Mouse (Mus musculus) stomach, postnatal 0 days (tissue): ENCODE measurements around the gene Spib. TPM values are rescaled to one million over a fixed set of nuclear protein-coding genes. Genes with fewer than 3 reads are reported as not detected.

ENCODE experiments used
- ATAC-seq: fragments of 200-750 bp; cut with Nextera tagmentation; 2 replicates; pipeline ENCODE4 v1.8.0; 2017; ENCODE audit not compliant: low FRiP score, low TSS enrichment
- DNase-seq: peaks from one replicate; pipeline ENCODE4 v3.0.0-alpha.2; 2016; ENCODE audit warnings: low spot score
- H3K27ac ChIP-seq: fragments of 300-500 bp; sonication (generic); replicated peaks from 2 replicates; pipeline ENCODE4 v1.5.1; 2014; ENCODE audit warnings: mild to moderate bottlenecking, control low read depth
- H3K27me3 ChIP-seq: fragments of 300-500 bp; sonication (generic); 2 replicates; pipeline ENCODE4 v1.6.1; 2014; ENCODE audit warnings: low read length; ENCODE audit not compliant: control insufficient read depth, insufficient read depth
- H3K36me3 ChIP-seq: fragments of 300-500 bp; sonication (generic); 2 replicates; pipeline ENCODE4 v1.6.1; 2014; ENCODE audit warnings: low read length, mixed read lengths; ENCODE audit not compliant: control insufficient read depth, insufficient read depth
- H3K4me1 ChIP-seq: fragments of 300-500 bp; sonication (generic); replicated peaks from 2 replicates; pipeline ENCODE4 v1.6.1; 2014; ENCODE audit warnings: antibody characterized with exemption; ENCODE audit not compliant: control insufficient read depth, insufficient read depth
- H3K4me2 ChIP-seq: fragments of 300-500 bp; sonication (generic); replicated peaks from 2 replicates; pipeline ENCODE4 v1.6.1; 2014; ENCODE audit warnings: low read depth, mild to moderate bottlenecking, control low read depth, moderate library complexity
- H3K4me3 ChIP-seq: fragments of 300-500 bp; sonication (generic); 2 replicates; pipeline ENCODE4 v1.5.1; 2014; ENCODE audit warnings: low read depth, low read length, control low read depth
- H3K9ac ChIP-seq: fragments of 300-500 bp; sonication (generic); 2 replicates; pipeline ENCODE4 v1.6.1; 2014; ENCODE audit warnings: mild to moderate bottlenecking, low read length, control low read depth, mixed read lengths
- H3K9me3 ChIP-seq: fragments of 300-500 bp; sonication (generic); 2 replicates; pipeline ENCODE4 v1.6.1; 2016; ENCODE audit warnings: low read length; ENCODE audit not compliant: control insufficient read depth
- CTCF ChIP-seq: IDR thresholded peaks from 2 replicates; pipeline ENCODE4 v1.5.1; 2016; ENCODE audit warnings: antibody characterized with exemption, low read depth, mild to moderate bottlenecking, moderate library complexity
- EP300 ChIP-seq: optimal IDR thresholded peaks from 2 replicates; pipeline ENCODE3; 2016; ENCODE audit warnings: antibody characterized with exemption
- WGBS: fragments of 180-500 bp; shearing (Covaris S2); extraction: QIAGEN DNeasy Blood & Tissue Kit; methylation state at CpG from one replicate; pipeline ENCODE4 v1.1.7; 2014; 5-methylcytosine and 5-hydroxymethylcytosine counted together
- microRNA-seq: library from miRNA; unstranded; fragments of <30 nt; microRNA quantifications from one replicate; pipeline ENCODE4, GENCODE M21; 2016
- polyA plus RNA-seq: library from polyadenylated mRNA; unstranded; fragments of >200 nt; fragmentation: Nextera tagmentation; extraction: Ambion mirVana; gene quantifications from 2 replicates; pipeline ENCODE4 v1.2.1, GENCODE M21; 2015

The Spib gene
- polyA plus RNA-seq, 1 experiment from 2014 or later, result 0.13 TPM

- no peak overlapping the region for H3K27ac ChIP-seq
- H3K4me1 ChIP-seq, result no peaks in the 10 kb centered on the region
- H3K36me3 ChIP-seq, result no peaks in the 10 kb centered on the region
- DNase-seq, result no peak
- TF ChIP-seq CTCF (no peak), EP300 (no peak)
- H3K4me3 ChIP-seq, result no peak overlapping the region
- no peaks in the 10 kb centered on the region for H3K9me3 ChIP-seq
- 65% methylated on average over 3 of the region's 3 CpGs for WGBS
- H3K4me2 ChIP-seq, result no peak overlapping the region
- H3K27me3 ChIP-seq, result no peaks in the 10 kb centered on the region
- ATAC-seq, result no peak
- no peak overlapping the region for H3K9ac ChIP-seq
Measured at GRCm38 (mm10) chr7:44482836-44483435, 48.9 kb downstream of the Spib start.

Small RNA genes within 50 kb of the gene (microRNA-seq; reads per million reads assigned to microRNA genes)
- gene Mir7053, result not detected

Other genes starting within 250 kb of the Spib start
- 11.1 and 11.4 TPM in 2 replicates for gene Clec11a, start 225.2 kb downstream of the Spib start, polyA plus RNA-seq
- gene Shank1, start 221.8 kb downstream of the Spib start, polyA plus RNA-seq, result 0.53 and 0.61 TPM in 2 replicates
- 1.2 and 1.4 TPM in 2 replicates for gene Syt3, start 148.0 kb downstream of the Spib start, polyA plus RNA-seq
- gene 1700008O03Rik, start 146.3 kb downstream of the Spib start, polyA plus RNA-seq, result 0.68 and 0.75 TPM in 2 replicates
- gene Lrrc4b, start 103.1 kb downstream of the Spib start, polyA plus RNA-seq, result 0.36 and 0.52 TPM in 2 replicates
- gene Aspdh, start 66.7 kb downstream of the Spib start, polyA plus RNA-seq, result 0.12 and 0.21 TPM in 2 replicates
- gene Josd2, start 64.1 kb downstream of the Spib start, polyA plus RNA-seq, result 32.8 and 33.7 TPM in 2 replicates
- gene Emc10, start 35.5 kb downstream of the Spib start, polyA plus RNA-seq, result 60.7 and 65.5 TPM in 2 replicates
- gene Fam71e1, start 35.5 kb downstream of the Spib start, polyA plus RNA-seq, result 5.9 and 8.3 TPM in 2 replicates
- 0.21 and 0.32 TPM in 2 replicates for gene Mybpc2, start 7.4 kb downstream of the Spib start, polyA plus RNA-seq
- gene Pold1, start 16.8 kb upstream of the Spib start, polyA plus RNA-seq, result 18.7 and 18.9 TPM in 2 replicates
- gene Nr1h2, start 21.9 kb upstream of the Spib start, polyA plus RNA-seq, result 56.5 and 59.7 TPM in 2 replicates
- 0.50 and 0.55 TPM in 2 replicates for gene Napsa, start 40.3 kb upstream of the Spib start, polyA plus RNA-seq
- gene Kcnc3, start 58.6 kb upstream of the Spib start, polyA plus RNA-seq, result 0.06 and 0.10 TPM in 2 replicates
- gene Myh14, start 138.8 kb upstream of the Spib start, polyA plus RNA-seq, result 28.1 and 28.4 TPM in 2 replicates
- gene Izumo2, start 176.7 kb upstream of the Spib start, polyA plus RNA-seq, result not detected in 2 replicates
- gene Vrk3, start 216.3 kb upstream of the Spib start, polyA plus RNA-seq, result 21.7 and 22.3 TPM in 2 replicates
- gene Zfp473, start 219.0 kb upstream of the Spib start, polyA plus RNA-seq, result 0.30 and 0.42 TPM in 2 replicates